Mouse (Mus musculus) midbrain, postnatal 0 days (tissue): ENCODE data around the gene Letm1. TPM values are rescaled to one million over a fixed set of nuclear protein-coding genes. Genes with fewer than 3 reads are reported as not detected.

Source experiments
- ATAC-seq: fragments of 200-750 bp; cut with Nextera tagmentation; 2 replicates; pipeline ENCODE4 v1.8.0; 2017; ENCODE audit warnings: moderate number of reproducible peaks, mild to moderate bottlenecking, moderate TSS enrichment, moderate library complexity; ENCODE audit not compliant: low FRiP score
- DNase-seq: peaks from one replicate; pipeline ENCODE4 v3.0.0-alpha.2; 2015; ENCODE audit warnings: low spot score
- H3K27ac ChIP-seq: fragments of 300-500 bp; sonication (generic); 2 replicates; pipeline ENCODE4 v1.5.1; 2014; ENCODE audit warnings: low read depth, mild to moderate bottlenecking, low read length, mixed read lengths
- H3K27me3 ChIP-seq: fragments of 300-500 bp; sonication (generic); 2 replicates; pipeline ENCODE4 v1.6.1; 2014; ENCODE audit warnings: low read length, control low read depth, mixed read lengths; ENCODE audit not compliant: insufficient read depth
- H3K36me3 ChIP-seq: fragments of 300-500 bp; sonication (generic); 2 replicates; pipeline ENCODE4 v1.6.1; 2014; ENCODE audit warnings: low read length, control low read depth, mixed read lengths; ENCODE audit not compliant: insufficient read depth
- H3K4me1 ChIP-seq: fragments of 300-500 bp; sonication (generic); 2 replicates; pipeline ENCODE4 v1.6.1; 2014; ENCODE audit warnings: mild to moderate bottlenecking, control low read depth, antibody characterized with exemption, low read length, mixed read lengths; ENCODE audit not compliant: insufficient read depth
- H3K4me2 ChIP-seq: fragments of 300-500 bp; sonication (generic); 2 replicates; pipeline ENCODE4 v1.6.1; 2014; ENCODE audit warnings: low read depth, mild to moderate bottlenecking, low read length, mixed read lengths; ENCODE audit not compliant: poor library complexity, severe bottlenecking
- H3K4me3 ChIP-seq: fragments of 300-500 bp; sonication (generic); 2 replicates; pipeline ENCODE4 v1.5.1; 2014; ENCODE audit warnings: low read depth, mild to moderate bottlenecking, low read length, moderate library complexity
- H3K9ac ChIP-seq: fragments of 300-500 bp; sonication (generic); replicated peaks from 2 replicates; pipeline ENCODE4 v1.6.1; 2014; ENCODE audit warnings: mild to moderate bottlenecking, low read length, moderate library complexity, mixed read lengths; ENCODE audit not compliant: poor library complexity, severe bottlenecking
- H3K9me3 ChIP-seq: fragments of 300-500 bp; sonication (generic); 2 replicates; pipeline ENCODE4 v1.6.1; 2016; ENCODE audit warnings: low read length, control low read depth
- CTCF ChIP-seq: IDR thresholded peaks from 2 replicates; pipeline ENCODE4 v1.5.1; 2016; ENCODE audit warnings: antibody characterized with exemption, mild to moderate bottlenecking
- WGBS: fragments of 180-500 bp; shearing (Covaris S2); extraction: QIAGEN DNeasy Blood & Tissue Kit; methylation state at CpG from one replicate; pipeline ENCODE4 v1.1.7; 2014; 5-methylcytosine and 5-hydroxymethylcytosine counted together
- polyA plus RNA-seq: library from polyadenylated mRNA; unstranded; fragments of >200 nt; fragmentation: Nextera tagmentation; extraction: Ambion mirVana; gene quantifications from 2 replicates; pipeline ENCODE4 v1.2.1, GENCODE M21; 2015
- total RNA-seq: library from RNA; depleted of rRNA; stranded (reverse); fragments of >200 nt; gene quantifications from 2 replicates; pipeline ENCODE4 v1.2.3, GENCODE M21; 2014

The Letm1 gene
- total and polyA plus RNA-seq, 2 experiments from 2014 or later = 61.7 to 78.2 TPM

DNA sequence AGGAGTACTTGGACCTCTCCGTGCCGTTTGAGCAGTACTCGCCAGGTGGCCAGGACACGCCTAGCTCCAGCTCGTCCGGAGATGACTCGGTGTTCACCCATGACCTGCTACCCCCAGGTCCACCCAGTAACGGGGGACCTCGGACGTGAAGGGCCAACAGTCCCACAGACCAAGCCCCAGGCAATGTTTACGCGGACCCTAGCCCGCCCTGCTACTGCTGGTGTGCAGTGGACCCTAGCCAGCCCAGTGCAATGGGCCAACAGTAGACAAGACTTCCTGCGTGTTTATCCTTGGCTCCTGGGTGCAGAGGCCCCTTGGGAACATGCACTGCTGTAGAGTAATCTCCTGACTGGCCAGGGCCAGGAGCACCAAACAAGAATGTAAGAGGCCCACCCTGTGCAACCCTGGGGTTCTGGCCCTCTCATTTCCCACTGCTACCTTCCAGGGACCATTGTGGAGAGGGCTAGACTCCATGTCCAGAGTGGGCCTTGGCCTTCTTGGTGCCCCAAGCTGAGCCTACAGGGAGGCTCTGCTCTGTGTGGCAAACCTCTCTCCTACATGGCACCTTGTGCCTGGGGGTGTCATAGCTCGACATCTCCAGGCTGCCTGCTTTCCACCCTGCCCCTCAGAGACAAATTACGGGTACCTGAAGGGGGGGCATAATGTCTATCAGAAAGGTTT is 47.1 kb downstream of the Letm1 start:
- Histone ChIP-seq H3K27me3 (no peaks in the 10 kb centered on the region), H3K27ac (no peak overlapping the region), H3K36me3 (peaks cover 4% of the 10 kb centered on the region), H3K4me3 (no peak overlapping the region), H3K4me2 (no peak overlapping the region), H3K9ac (no peak overlapping the region), H3K4me1 (no peaks in the 10 kb centered on the region), H3K9me3 (no peaks in the 10 kb centered on the region)
- DNase-seq (no peak), ATAC-seq (no peak)
- WGBS = 86% methylated on average over 16 of the region's 16 CpGs
- no peak for TF ChIP-seq CTCF

DNA sequence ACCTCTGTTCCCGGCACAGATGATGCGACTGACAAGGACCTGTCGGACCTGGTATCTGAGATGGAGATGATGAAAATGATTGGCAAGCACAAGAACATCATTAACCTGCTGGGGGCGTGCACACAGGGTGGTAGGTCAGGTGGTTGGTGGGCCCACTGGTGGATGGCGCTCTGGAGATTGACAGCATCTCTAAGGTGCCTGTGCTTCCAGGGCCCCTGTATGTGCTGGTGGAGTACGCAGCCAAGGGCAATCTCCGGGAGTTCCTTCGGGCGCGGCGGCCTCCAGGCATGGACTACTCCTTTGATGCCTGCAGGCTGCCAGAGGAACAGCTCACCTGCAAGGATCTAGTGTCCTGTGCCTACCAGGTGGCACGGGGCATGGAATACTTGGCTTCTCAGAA is 48.8 kb downstream of the Letm1 start:
- H3K4me2 ChIP-seq = no peak overlapping the region
- no peaks in the 10 kb centered on the region for H3K27me3 ChIP-seq
- no peak for ATAC-seq
- DNase-seq = no peak
- no peak for TF ChIP-seq CTCF
- no peak overlapping the region for H3K27ac ChIP-seq
- WGBS = 96% methylated on average over 12 of the region's 12 CpGs
- no peaks in the 10 kb centered on the region for H3K4me1 ChIP-seq
- H3K9ac ChIP-seq = no peak overlapping the region
- no peak overlapping the region for H3K4me3 ChIP-seq
- no peaks in the 10 kb centered on the region for H3K9me3 ChIP-seq
- H3K36me3 ChIP-seq = no peaks in the 10 kb centered on the region; the same call in 1 of the 2 replicates

GRCm38 (mm10) chr5:33731051-33731450 is 51.6 kb downstream of the Letm1 start:
- Histone ChIP-seq H3K27ac (no peak overlapping the region), H3K4me2 (no peak overlapping the region)
- no peak for TF ChIP-seq CTCF

GRCm38 (mm10) chr5:33730516-33730915 is 52.1 kb downstream of the Letm1 start:
- Histone ChIP-seq H3K36me3 (no peaks in the 10 kb centered on the region; the same call in 1 of the 2 replicates), H3K4me1 (no peaks in the 10 kb centered on the region), H3K27me3 (no peaks in the 10 kb centered on the region), H3K4me2 (no peak overlapping the region), H3K9ac (0 out of 2 replicates have a peak overlapping the region, but pooled peaks have one; percentile 4), H3K9me3 (no peaks in the 10 kb centered on the region), H3K27ac (no peak overlapping the region), H3K4me3 (no peak overlapping the region)
- no peak for TF ChIP-seq CTCF
- 57% methylated on average over 5 of the region's 5 CpGs for WGBS
- ATAC-seq (no peak), DNase-seq (no peak)

More at GRCm38 (mm10) chr5:33731051-33731450, 51.6 kb downstream of the Letm1 start:
- DNase-seq (no peak), ATAC-seq (no peak)
- 70% methylated on average over 21 of the region's 21 CpGs for WGBS
- Histone ChIP-seq H3K9ac (no peak overlapping the region), H3K36me3 (no peaks in the 10 kb centered on the region; the same call in 1 of the 2 replicates), H3K4me1 (no peaks in the 10 kb centered on the region), H3K27me3 (no peaks in the 10 kb centered on the region), H3K9me3 (no peaks in the 10 kb centered on the region), H3K4me3 (no peak overlapping the region)

DNA sequence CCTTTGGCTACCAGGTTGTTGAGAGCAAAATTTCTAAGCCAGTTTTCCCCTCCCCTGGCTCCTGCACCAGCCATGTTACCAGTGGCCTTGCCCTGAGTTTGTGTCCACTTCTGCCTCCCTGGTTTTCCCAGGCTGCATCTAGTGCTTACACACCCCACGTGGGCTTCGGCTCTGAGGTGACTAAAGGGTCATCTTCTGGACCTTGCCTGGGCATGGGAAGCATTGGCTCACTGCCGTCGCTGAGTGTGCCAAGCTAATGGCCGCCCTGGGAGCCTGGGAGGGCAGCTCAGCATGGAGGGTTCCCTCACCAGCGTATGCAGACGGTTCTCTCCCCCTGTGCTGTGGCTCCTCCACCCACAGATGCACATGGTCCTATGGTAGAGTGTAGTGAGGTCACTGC is 53.8 kb downstream of the Letm1 start:
- H3K4me2 ChIP-seq = no peak overlapping the region

GRCm38 (mm10) chr5:33726891-33727290 is 55.7 kb downstream of the Letm1 start:
- no peak for TF ChIP-seq CTCF
- Histone ChIP-seq H3K4me1 (no peaks in the 10 kb centered on the region; the same call in 1 of the 2 replicates), H3K27me3 (peaks cover 29% of the 10 kb centered on the region), H3K9ac (no peak overlapping the region), H3K9me3 (no peaks in the 10 kb centered on the region), H3K4me2 (no peak overlapping the region), H3K27ac (0 out of 2 replicates have a peak overlapping the region, but pooled peaks have one; percentile 6), H3K4me3 (no peak overlapping the region), H3K36me3 (no peaks in the 10 kb centered on the region; the same call in 1 of the 2 replicates)
- WGBS = 77% methylated on average over 1 of the region's 1 CpGs
- ATAC-seq (no peak), DNase-seq (peak; percentile 27)

More for the DNA sequence above, 53.8 kb downstream of the Letm1 start:
- TF ChIP-seq CTCF = no peak
- no peak for ATAC-seq
- no peak overlapping the region for H3K9ac ChIP-seq
- no peaks in the 10 kb centered on the region for H3K9me3 ChIP-seq
- H3K4me1 ChIP-seq = no peaks in the 10 kb centered on the region
- peaks cover 14% of the 10 kb centered on the region for H3K27me3 ChIP-seq
- H3K27ac ChIP-seq = no peak overlapping the region
- no peak overlapping the region for H3K4me3 ChIP-seq
- no peaks in the 10 kb centered on the region; the same call in 1 of the 2 replicates for H3K36me3 ChIP-seq
- no peak for DNase-seq
- WGBS = 81% methylated on average over 7 of the region's 7 CpGs
